Mouse (Mus musculus) telencephalon, adult 2 months (tissue): ENCODE measurements at regions not wholly inside any gene's neighbourhood (a gene's known extent, or its start where the extent isn't known, plus 50 kb on each side); places are given as distances from the start of the nearest gene placed in this dataset.
"Not testable (repeated sequence)": the region's sequence is repeated elsewhere in the genome, so short reads cannot be mapped to it uniquely, and the experiment has no call there.

Experiments used
- DNase-seq: peaks from one replicate; pipeline ENCODE4 v3.0.0-alpha.2; 2011; ENCODE audit warnings: low read depth, low spot score

DNA sequence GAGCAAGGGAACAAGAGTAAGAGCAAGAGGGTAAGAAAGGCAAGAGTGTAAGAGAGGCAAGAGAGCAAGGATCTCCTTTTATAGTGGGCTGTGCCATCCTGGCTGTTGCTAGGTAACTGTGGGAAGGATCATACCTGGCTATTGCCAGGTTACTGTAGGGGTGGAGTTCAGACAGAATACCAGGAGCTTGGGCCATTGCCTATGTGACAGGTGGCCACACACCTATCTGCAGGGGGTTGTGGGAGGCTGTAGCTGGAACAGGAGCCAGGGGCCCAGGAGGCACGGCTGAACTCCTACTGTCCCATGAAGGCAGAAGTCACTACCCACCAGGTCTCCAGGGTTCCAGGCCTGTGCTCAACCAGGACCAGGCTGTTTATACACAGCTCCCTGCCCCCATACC lies 1149.0 kb downstream of the 9330182O14Rik start:
- DNase-seq: no peak

DNA sequence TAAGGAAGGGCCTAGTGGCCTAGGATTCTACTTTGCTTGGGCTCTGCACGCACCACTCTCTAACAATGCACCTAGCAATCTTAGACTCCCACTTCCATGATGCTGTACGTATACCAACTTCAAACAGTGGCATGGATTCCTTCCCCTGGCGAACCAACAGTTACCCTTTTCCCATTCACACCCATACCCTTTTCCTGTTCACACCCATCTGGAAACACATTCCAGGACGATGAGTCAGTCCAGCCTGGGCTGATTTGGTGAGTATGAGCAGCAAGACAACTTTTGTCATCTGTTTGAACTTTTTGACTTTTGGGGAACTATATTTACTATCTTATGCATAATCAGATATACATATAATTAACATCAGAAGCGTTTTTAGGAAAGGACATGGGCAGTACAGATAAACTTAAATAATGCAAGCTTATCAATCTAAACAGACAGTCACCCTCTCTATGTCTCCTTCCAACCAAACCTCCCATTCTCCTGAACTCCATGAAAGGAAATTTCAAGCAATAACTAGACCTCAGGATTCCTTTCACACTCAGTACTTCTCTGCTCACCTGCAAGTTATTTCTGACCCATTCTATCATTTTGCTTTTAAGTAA lies 1152.7 kb downstream of the 9330182O14Rik start:
- DNase-seq: no peak

DNA sequence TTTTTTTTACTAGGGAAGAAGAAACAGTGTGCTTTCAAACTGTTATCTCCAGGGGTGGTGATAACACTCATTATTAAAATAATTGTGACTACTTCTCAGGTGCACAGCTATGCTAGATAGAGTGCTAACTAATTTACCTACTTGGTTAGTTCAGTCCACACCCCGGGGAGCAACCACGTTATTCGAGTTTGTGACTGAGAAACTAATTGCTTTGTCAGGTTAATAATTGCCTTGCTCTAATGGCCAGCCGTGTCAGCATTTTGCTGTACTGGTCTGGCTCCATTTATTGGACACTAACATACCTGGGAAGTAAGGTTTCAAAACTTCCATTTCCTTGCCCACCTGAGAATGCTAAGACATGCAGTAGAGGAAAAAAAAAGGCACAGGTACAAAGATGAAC lies 1163.3 kb downstream of the 9330182O14Rik start:
- no peak for DNase-seq

DNA sequence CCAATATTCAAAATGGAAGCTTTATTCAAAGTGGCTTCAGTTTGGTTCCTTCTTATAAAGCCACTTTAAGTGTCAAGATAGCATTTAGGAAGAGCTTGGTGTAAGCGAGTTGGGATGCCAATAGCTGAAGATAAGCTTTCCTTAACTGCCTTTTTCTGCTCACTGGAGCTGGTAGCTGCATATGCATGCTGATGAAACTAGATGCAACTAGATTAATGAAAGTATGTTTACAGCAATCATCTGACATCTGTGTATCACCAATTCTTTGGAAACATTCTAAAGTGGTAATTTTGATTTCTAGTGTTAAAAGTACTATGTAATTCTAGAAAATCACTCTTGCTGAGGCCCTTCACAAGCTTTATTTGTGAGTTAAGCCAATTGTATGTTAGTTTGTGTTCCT lies 1172.5 kb downstream of the 9330182O14Rik start:
- DNase-seq: no peak

DNA sequence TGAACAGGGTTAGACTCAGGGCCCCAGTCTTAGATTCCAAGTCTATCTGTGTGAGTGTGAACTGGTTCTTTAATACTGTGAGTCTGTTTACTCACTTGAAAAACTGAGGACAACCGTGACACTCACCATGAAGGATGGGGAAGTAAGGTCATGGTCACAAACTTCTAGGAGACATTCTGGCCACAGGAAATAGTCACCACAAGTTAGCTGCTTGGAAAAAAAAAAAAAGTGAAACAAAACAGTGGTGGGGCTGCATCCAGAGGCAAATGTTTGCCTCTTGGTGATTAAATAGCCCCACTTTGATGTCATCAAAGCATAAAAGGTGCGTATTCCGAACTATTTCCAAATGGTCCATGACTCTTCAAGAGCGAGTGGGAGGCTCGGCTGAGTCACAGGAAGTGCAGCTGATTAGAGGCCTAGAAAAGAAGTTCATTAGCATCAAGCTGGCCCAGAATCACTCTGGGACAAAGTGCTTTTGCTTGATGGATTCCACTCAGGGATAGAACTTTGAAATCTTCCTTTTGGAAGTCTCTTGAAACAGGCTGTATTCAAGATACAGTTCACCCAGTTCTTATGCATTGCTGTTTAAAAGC lies 1177.7 kb downstream of the 9330182O14Rik start:
- DNase-seq: no peak

DNA sequence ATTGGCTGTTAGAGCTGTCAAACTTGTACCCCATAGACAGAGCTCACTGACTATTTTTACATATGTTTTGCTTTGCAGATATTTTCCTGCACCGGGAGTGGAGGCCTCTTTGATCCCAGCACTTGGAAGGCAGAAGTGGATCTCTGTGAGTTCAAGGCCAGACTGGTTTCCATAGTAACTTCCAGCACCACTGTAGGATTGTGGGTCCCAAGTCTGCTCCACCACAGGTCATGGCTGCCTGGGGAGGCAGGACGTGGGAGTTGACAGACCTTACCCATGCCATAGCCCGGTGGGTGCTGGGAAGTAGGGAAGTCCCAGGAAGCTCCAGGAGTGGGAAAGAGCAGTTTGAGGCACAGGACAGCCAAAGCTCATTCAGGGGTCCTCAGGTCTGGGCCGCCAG lies 1180.8 kb downstream of the 9330182O14Rik start:
- DNase-seq: no peak

DNA sequence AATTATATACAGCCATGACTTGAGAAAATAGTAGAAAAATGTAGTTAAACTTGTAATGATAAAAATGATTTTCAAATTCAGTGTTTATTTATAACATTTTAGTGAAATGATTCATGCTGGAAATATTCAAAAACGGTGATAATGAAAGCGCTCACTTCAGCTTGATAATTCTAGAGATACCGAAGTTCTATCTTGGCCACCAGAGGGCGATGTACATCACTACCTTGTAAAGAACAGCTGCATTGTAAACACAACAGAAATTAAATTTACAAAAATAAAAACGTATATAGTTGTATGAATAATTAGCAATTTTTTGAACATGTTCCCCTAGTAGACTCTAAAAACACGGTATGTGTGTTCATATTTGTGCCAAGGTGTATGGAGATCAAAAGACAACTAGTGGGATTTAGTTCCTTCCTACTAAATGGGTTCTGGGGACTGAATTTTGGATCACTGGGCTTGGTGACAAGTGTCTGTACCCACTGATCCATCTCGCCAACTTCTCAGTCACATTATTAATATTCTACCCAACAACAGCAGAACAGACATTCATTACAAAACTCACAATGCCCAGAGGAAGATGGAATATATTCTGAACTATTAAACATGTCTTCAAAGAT lies 1191.6 kb downstream of the 9330182O14Rik start:
- DNase-seq: peak; percentile 67

DNA sequence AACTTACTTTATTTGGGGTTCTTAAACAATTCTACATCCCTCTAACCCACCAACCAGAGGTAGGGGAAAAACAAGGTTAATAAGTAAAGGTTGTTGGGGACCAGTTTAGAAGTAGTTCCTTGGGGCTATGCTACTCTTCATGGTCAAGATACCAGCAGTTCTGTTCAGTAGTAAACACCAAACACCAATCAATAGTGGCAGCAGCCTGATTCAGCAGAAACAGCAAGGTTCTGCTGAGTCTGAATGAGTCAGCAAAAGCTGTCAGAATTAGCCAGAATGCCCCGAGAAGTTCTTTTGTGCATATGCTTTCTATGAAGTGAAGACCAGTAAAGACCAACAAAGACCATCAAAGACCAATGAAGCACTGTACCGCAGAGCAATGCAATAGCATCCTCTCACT lies 1195.1 kb downstream of the 9330182O14Rik start:
- no peak for DNase-seq

DNA sequence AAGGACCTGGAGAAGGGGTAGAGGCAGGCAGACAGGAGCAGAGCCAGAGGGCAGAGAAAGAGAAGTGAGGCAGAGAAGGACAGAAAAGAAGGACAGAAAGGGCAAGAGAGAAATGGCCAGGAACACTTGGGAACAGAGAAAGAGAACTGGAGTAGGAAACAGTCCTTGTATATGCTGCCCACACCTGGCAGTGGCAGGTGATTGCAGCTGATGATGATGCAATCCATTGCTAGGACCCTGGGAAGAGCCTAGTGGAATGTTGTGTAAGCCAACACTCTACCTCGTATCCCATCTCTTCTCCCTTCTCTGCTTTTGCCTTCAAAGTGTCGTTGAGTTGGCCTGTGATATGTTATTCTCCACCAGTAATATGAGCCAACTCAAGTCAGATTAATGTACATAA lies 1195.9 kb downstream of the 9330182O14Rik start:
- DNase-seq: no peak

DNA sequence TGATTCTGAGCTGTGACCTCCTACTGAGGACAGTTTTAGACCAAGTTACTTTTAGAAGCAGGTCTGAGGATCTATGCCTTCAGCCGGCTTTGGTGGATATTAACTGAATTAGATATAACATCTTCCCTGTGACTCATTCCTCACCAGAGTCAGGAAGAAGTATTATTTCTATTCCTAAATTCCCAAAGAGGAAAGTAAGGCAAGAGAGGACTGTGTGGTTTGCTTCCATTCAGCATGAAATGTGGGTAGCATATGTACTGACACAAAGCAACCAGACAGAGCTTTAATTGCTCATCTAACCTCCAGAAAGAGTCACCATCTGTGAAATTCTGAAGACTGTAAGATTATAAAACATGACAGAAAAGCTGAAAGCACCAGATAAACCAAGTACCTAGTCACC lies 1198.3 kb downstream of the 9330182O14Rik start:
- DNase-seq: peak; percentile 68

DNA sequence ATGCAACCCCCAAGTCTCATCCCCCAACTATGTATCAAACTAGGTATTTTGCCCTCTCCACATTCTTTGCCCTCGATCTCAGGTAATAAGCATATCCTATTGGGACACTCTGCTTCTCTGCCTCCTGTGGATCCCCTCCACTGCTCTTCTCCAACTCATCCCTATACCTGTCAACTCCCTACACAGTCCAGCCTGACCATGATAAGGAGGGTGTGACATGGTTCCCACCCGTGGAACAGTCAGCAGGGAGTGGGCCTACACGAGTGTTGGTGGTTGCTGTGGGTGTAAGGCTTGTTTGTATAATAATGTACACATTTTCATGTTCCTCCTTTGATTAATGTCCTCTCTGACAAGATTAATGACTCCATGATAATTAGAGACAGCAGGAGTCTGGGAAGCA lies 1199.0 kb downstream of the 9330182O14Rik start:
- DNase-seq: no peak

DNA sequence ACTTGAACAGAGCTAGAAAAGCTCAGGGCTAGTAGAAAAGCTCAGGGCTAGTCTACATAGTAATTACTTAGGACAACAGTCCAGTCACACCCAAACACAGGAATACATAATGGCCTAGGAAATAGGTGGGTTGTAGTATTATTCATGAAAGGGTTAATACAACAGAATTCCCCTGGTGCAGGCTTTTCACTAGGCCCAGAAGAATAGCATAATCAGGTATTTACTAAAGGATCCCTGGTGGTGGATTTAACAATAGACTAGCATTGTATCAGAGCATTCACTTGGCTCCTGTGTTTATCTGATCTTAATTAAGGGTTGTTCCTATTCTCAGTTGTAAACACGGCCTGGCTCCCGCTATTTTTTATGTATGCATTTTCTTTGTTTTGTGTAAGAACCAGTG lies 1206.5 kb downstream of the 9330182O14Rik start:
- DNase-seq: not testable (repeated sequence)

DNA sequence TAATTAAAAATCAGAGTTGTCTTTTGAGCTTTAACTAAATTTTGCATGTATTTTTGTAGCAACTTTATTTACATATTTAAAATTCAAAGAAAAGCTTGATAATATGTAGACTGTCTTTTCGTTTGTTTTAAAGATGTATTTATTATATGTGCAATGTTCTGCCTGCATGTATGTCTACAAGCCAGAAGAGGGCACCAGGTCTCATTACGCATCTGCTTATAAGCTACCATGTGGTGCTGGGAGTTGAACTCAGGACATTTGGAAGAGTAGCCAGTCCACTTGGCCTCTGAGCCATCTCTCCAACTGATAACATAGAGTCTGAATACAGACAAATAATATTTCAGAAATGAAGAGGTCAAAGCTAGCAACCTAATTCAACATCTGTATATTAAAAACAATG lies 1211.4 kb downstream of the 9330182O14Rik start:
- no peak for DNase-seq

DNA sequence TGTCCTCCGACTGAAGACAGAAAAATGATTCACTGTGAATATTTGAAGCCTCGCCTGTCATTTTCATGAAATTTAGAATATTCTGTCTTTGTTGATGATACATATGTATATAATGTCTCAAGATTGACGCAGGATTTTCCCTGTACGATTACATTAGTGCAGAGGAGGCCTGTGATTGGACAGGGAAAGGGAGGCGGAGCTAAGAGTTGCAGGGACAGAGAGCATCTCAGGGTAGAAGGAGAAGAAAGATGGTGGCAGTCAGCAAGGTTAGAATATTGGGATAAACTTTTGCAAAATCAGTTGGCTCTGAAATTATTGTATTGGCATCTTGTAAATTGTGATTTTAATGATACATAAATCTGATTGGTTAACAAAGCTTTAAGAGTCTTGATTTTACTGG lies 1213.1 kb downstream of the 9330182O14Rik start:
- no peak for DNase-seq

DNA sequence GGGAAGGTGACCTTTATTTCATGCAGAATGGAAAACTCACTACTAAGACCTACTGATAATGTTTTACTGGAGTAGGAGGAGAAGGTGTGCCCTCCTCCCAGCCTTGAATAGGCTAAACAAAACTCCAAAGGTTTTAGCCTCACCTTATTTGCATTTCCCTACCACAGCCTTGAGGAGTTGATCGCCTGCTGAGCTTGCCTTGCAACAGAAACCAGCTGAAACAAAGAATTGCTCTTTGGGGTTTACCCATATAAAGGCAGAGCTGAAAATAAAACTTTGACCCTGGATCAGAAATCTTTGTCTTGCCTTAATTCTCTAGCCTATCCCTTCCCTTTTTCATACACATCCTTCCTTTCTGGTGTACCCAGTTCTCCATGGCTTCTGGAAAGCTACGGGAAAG lies 1218.0 kb downstream of the 9330182O14Rik start:
- DNase-seq: no peak

DNA sequence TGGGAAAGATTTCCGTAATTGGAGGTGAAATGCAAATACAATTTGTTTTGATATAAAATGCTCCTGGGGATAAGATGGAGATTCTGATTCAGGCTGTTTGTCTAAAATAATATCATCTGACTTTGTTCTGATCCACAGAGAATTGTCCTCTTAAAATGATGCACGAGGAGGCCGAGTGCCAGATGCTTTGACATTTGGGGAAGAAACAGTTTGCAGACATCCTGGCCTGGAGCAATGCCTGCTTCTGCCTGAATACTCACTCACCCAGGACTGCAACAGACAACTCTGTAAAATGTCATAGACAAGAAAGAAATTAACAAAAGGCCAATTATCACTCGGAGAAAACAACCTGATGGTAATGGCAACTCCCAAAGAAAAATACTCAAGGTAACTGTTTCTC lies 1225.1 kb downstream of the 9330182O14Rik start:
- no peak for DNase-seq

DNA sequence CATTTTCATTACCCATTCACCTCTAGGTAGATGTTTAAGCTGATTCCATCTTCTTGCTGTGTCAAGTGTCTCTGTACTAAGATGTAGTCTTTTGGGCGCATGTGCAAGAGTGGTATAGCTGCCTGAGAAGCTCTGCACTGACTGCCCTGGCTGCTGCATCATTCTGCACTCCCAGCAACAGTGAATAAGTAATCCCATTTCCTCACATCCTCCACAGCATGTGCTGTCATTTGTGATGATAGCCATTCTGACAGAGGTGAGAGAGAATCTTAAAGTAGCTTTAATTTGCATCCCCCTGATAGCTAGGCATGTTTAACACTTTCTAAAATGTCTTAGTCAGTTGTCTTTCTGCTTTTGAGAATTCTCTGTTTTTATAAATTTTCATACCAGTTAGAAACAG lies 1240.5 kb downstream of the 9330182O14Rik start:
- DNase-seq: peak; percentile 53

DNA sequence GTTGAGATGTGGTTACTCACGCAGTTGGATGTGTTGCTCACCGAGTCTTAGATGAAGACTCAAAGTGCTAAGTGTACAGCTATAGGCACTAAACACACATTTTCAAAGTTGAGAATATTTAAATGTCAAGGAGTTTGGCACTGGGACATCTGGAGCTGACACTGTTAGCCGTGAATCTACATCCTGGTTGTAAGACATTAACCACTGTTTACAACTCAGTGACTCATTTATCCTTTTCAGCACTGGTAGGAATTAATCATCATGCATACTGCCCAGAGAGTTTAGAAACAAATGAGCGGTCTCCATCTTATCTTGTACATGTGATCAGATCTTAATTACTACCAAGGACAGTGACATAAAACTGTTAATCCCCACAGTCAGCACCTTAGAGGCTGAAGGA lies 1241.7 kb downstream of the 9330182O14Rik start:
- no peak for DNase-seq

DNA sequence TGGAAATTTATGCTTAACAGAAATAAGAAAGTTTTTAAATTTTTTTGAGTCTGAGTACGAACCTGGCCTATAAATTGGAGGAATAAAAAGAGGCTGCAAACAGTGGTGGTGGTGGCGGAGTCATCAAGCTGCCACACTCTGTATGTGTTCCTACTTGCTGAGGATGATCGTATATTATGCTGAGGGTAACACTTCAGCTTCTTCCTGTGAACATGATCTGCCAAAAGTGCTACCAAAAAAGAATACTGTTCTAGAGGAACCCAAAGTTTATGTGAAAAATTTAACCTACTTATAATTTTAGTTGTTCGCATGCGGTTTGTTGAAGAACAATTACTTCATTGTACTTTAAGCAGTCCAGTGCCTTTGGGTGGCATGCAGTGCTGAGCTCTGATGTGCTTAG lies 1245.5 kb downstream of the 9330182O14Rik start:
- DNase-seq: peak; percentile 63

DNA sequence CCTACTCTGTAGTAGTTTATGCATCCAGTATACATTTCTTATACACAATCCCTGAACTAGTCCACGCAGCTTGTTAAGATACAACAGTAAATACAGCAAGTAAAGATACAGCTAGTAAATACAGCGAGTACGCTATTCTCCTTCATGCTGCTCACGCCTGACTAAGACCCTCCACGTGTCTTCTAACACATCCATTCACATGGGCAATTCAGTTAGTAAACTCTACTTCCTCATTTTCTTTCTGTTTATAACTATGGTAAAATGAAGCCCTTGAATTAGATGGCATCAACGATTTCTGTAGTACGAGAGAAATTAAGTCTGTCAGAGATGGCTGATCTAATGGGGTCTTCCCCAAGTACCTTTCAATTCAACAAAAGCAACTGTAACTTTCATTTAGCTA lies 1246.3 kb downstream of the 9330182O14Rik start:
- no peak for DNase-seq

DNA sequence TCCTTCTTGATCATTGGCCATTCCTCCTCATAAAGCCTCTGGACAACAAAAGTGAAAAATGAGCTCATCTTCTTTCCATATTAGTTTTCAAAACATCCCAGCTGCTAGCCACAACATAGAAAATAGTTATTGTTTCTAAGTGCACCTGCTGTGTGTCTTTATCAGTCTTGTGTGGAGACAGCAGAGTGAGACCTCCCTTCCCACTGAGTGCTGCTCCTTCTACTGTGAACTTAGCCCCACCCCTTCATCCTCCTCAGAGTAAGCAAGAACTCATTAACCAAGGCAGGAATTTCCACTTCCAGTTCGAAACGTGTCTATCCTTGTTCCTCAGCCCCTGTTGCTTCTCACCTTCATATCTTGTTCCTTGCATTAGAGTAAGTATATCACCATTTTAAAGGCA lies 1256.5 kb downstream of the 9330182O14Rik start:
- DNase-seq: no peak
